Mouse (Mus musculus): ENCODE measurements around the gene Col4a1. TPM values are rescaled to one million over a fixed set of nuclear protein-coding genes. Genes with fewer than 3 reads are reported as not detected.
A peak's percentile ranks its signal among the peaks of the same experiment; 100 is the strongest.

The Col4a1 gene
- total RNA-seq, 2 experiments from 2014 or later: 142 TPM

- intact Hi-C loops (cut with DNase I): no loop called here
- no peak for DNase-seq
These were observed 119.8 kb downstream of the Col4a1 start for GRCm38 (mm10) chr8:11192719-11193324.

- DNase-seq: peak; percentile 74
- intact Hi-C loops (cut with DNase I): loop anchor here (5.0 kb wide), 3 partner anchors 175 to 750 kb away; no protein-coding TSS in a partner anchor
These were observed 124.9 kb downstream of the Col4a1 start for GRCm38 (mm10) chr8:11187581-11188271.

GRCm38 (mm10) chr8:11186456-11186855, 126.2 kb downstream of the Col4a1 start:
- intact Hi-C loops (cut with DNase I): loop anchor here (5.0 kb wide), 3 partner anchors 174 to 749 kb away; no protein-coding TSS in a partner anchor
- DNase-seq: peak; percentile 17

- intact Hi-C loops (cut with DNase I): loop anchor here (5.0 kb wide), 3 partner anchors 173 to 748 kb away; no protein-coding TSS in a partner anchor
- no peak for DNase-seq
These were observed 127.0 kb downstream of the Col4a1 start for GRCm38 (mm10) chr8:11185672-11186071.

- no peak for DNase-seq
- intact Hi-C loops (cut with DNase I): no loop called here
These were observed 129.0 kb downstream of the Col4a1 start for GRCm38 (mm10) chr8:11183611-11184031.

- intact Hi-C loops (cut with DNase I): no loop called here
- DNase-seq: no peak
These were observed 130.0 kb downstream of the Col4a1 start for GRCm38 (mm10) chr8:11182606-11183005.

GRCm38 (mm10) chr8:11182148-11182484, 130.5 kb downstream of the Col4a1 start:
- intact Hi-C loops (cut with DNase I): no loop called here

GRCm38 (mm10) chr8:11181420-11182147, 131.0 kb downstream of the Col4a1 start:
- DNase-seq: no peak
- intact Hi-C loops (cut with DNase I): no loop called here

More at GRCm38 (mm10) chr8:11182148-11182484, 130.5 kb downstream of the Col4a1 start:
- DNase-seq: no peak

- no peak for DNase-seq
- intact Hi-C loops (cut with DNase I): no loop called here
These were observed 132.8 kb downstream of the Col4a1 start for GRCm38 (mm10) chr8:11179869-11180268.

- intact Hi-C loops (cut with DNase I): no loop called here
- DNase-seq: no peak
These were observed 136.2 kb downstream of the Col4a1 start for GRCm38 (mm10) chr8:11176393-11176792.

GRCm38 (mm10) chr8:11173284-11174191, 139.1 kb downstream of the Col4a1 start:
- intact Hi-C loops (cut with DNase I): no loop called here
- DNase-seq: peak; percentile 80

GRCm38 (mm10) chr8:11171526-11171925, 141.1 kb downstream of the Col4a1 start:
- intact Hi-C loops (cut with DNase I): no loop called here

GRCm38 (mm10) chr8:11169383-11169782, 143.2 kb downstream of the Col4a1 start:
- intact Hi-C loops (cut with DNase I): no loop called here
- DNase-seq: no peak

More at GRCm38 (mm10) chr8:11171526-11171925, 141.1 kb downstream of the Col4a1 start:
- DNase-seq: peak; percentile 51

GRCm38 (mm10) chr8:11168780-11169179, 143.8 kb downstream of the Col4a1 start:
- no peak for DNase-seq
- intact Hi-C loops (cut with DNase I): no loop called here

GRCm38 (mm10) chr8:11167955-11168354, 144.7 kb downstream of the Col4a1 start:
- intact Hi-C loops (cut with DNase I): no loop called here
- DNase-seq: no peak

- no peak for DNase-seq
- intact Hi-C loops (cut with DNase I): no loop called here
These were observed 147.0 kb downstream of the Col4a1 start for GRCm38 (mm10) chr8:11165592-11165991.

GRCm38 (mm10) chr8:11156319-11156692, 156.3 kb downstream of the Col4a1 start:
- intact Hi-C loops (cut with DNase I): no loop called here

GRCm38 (mm10) chr8:11155579-11156318, 156.9 kb downstream of the Col4a1 start:
- intact Hi-C loops (cut with DNase I): no loop called here
- DNase-seq: no peak

More at GRCm38 (mm10) chr8:11156319-11156692, 156.3 kb downstream of the Col4a1 start:
- DNase-seq: no peak

- intact Hi-C loops (cut with DNase I): no loop called here
- DNase-seq: no peak
These were observed 162.4 kb downstream of the Col4a1 start for GRCm38 (mm10) chr8:11150268-11150667.
